Mouse (Mus musculus): Measurements from ENCODE around the gene Kcnk6.

- TF ChIP-seq GATA1 (IDR thresholded peaks at IDR 0.05; ENCODE audit: low read length) (no peak), TAL1 (IDR thresholded peaks at IDR 0.05; ENCODE audit: low read length) (no peak)
Observed at GRCm38 (mm10) chr7:29231517-29231916, 798 bp downstream of the Kcnk6 start.

Measured in erythroblast, embryonic 14.5 days (primary cell).